Mouse (Mus musculus) heart, postnatal 0 days (tissue): ENCODE data around the gene Cep135.

Experiments used
- CTCF ChIP-seq: IDR thresholded peaks from 2 replicates; pipeline ENCODE4 v1.5.1; 2016; ENCODE audit warnings: antibody characterized with exemption, control low read depth, low read depth
- EP300 ChIP-seq: IDR thresholded peaks from 2 replicates; pipeline ENCODE4 v1.6.1; 2016; ENCODE audit warnings: antibody characterized with exemption, low read depth

DNA sequence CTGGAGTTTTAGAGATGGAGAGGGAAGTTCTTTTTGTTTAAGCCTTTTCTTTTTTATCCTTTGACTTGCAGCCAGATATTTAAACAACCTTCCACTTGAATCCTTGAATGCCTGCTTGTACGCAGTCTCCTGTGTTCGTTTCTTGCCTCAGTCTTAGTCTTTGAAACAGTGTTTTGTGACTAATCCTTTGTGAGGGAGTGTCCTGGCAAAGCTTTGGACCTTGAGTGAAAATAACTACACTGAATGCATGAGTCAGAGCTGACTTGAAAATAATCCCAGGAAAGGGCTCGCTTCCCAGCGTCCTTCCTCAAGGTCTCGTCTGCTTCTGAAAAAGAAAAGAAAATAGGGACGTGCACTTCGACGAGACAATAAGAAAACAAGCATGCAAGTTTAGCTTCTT lies 48.3 kb upstream of the Cep135 start:
- TF ChIP-seq EP300 = no peak
- TF ChIP-seq CTCF = no peak
